Mouse (Mus musculus) hematopoietic stem cell, adult 5-6 weeks (primary cell): Measurements from ENCODE around the gene Nim1k. TPM values are rescaled to one million over a fixed set of nuclear protein-coding genes. Genes with fewer than 3 reads are reported as not detected.
A peak's percentile ranks its signal among the peaks of the same experiment; 100 is the strongest.
"Not testable (repeated sequence)": the region's sequence is repeated elsewhere in the genome, so short reads cannot be mapped to it uniquely, and the experiment has no call there.

Experiments used
- ATAC-seq, 2 experiments: fragments of 125-278 bp in 1 of 2; replicated peaks in 1 of 2; 2 replicates each; pipeline ENCODE4 v1.8.0; 2016 to 2017; ENCODE audit warnings: inconsistent platforms in 2 of 2, mild to moderate bottlenecking in 2 of 2, moderate number of reproducible peaks in 2 of 2, low read depth in 1 of 2, moderate TSS enrichment in 1 of 2; ENCODE audit not compliant: low FRiP score in 2 of 2, poor library complexity in 2 of 2, severe bottlenecking in 2 of 2, insufficient read depth in 1 of 2, low TSS enrichment in 1 of 2
- total RNA-seq: library from RNA; stranded (forward); fragments of 172-1452, 232-1000 nt; gene quantifications from 2 replicates; pipeline ENCODE4 v1.2.3, GENCODE M21; 2017

The Nim1k gene
- total RNA-seq, 1 experiment from 2014 or later: 4.4 TPM

DNA sequence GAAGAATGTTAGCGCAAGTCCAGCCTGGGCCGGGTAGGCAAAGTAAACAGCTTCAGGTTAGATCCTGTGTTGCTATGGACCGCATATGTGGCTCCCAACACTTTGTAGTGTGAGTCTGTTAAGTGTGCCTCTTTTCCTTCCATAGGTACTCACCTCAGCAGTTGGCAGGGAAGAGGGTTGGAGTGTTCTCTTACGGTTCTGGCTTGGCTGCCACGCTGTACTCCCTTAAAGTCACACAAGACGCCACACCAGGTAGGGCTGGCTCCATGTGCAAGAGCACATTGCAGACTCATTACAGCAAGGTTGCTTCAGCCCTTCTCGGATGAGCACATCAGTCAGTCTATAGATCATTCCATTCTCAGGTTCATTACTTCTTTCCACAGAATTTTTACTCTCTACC lies 51.4 kb downstream of the Nim1k start:
- no peak for ATAC-seq

DNA sequence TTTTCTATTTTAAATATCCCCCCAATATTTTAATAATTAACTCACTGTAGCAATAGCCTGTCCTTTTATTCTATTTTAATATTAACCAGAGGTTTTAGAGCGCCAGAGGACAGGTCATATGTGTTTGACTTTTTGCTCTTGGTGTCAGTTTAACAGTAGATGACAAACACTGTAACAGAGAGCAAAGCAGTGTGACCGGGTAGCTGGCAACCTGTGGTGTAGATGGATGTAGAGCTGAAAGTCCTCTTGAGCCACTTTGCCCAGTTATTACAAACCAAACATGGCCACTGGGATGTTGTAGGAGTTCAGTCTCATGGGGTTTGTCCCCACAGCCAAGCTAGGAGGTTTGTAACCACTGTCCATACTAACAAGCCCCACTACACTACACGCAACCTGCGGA lies 57.2 kb downstream of the Nim1k start:
- ATAC-seq: no peak

DNA sequence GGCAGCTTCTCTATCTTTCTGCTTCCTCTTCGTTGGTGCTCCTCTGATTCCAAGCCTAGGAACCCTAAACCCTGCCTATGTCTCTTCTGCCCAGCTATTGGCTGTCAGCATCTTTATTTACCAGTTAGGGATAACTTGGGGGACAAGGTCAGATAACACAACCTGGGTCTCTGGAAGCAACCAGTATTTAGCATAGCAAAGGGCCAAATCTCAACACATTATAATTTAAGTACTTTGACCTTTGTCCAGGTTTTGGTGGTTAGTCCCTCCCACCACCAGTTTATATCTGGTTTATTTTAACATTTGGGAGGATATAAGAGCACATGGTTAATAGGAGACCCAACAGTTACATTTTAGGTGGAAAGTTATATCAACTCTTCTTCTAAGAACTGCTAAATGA lies 59.2 kb downstream of the Nim1k start:
- no peak for ATAC-seq

DNA sequence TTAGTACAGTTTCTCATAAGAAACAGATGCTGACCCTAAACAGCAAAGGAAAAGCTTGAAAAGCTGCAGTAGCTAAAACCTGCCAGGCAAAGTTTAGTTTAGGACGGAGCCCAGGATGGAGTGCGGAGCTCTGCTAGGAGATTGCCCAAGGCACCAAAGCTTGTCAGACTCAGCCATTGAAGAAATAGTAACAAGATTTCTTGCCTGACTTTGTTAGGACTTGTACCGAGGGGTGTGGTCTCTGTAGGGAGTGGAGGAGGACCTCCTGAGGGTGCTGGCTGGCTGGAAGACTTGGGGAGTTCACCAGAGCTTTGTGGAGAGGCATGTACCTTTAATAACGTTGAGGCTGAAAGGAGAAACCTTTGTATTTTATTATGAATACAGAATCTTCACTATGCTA lies 60.0 kb downstream of the Nim1k start:
- ATAC-seq: no peak

DNA sequence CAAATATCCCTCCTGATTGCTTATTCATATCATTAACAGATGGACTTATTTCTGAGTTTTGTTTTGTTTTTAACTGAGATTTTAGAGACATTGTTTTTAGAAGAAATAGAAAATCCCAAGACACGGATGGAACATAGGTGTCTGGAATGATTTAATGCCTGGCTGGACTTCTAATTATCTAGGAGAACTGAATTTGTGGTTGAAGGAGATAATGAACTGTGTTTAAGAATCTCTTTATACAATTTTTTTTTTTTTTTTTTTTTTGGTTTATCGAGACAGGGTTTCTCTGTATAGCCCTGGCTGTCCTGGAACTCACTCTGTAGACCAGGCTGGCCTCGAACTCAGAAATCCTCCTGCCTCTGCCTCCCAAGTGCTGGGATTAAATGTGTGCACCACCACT lies 63.7 kb downstream of the Nim1k start:
- ATAC-seq: not testable (repeated sequence)

DNA sequence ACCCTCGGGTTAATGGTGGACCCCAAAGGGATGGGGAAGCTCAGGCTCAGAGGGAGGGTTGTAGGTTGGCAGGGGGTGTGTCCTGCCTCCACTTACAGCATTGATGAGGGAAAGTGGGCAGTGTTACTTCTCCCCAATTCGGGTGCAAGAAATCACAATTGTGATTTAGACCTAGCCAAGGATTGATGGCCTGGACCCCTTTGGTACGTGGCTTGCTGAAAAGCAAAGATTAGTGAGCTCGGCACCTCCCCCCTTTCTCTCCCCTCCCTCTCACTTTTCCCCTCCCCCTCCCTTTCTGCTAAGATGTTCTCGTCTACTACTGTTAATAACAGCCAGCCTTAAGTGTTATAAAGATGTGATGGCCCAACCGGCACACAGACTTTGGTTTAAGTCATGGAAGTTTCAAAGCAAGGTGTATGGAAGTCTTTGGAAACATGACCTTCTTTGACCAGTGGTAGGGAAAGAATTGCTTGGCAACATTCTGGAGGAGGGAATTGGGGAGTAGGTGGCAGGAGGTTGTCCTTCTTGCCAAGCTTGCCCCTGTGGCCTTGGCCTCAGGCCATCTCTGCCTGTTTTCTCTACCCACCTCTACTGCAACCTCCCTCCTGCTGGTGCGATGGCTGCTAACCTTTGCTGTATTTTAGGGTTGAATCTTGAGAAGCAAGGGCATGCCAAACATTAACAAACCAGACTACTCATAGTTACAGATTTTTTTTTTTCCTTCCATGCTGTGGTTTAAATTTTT lies 64.6 kb downstream of the Nim1k start:
- no peak for ATAC-seq

DNA sequence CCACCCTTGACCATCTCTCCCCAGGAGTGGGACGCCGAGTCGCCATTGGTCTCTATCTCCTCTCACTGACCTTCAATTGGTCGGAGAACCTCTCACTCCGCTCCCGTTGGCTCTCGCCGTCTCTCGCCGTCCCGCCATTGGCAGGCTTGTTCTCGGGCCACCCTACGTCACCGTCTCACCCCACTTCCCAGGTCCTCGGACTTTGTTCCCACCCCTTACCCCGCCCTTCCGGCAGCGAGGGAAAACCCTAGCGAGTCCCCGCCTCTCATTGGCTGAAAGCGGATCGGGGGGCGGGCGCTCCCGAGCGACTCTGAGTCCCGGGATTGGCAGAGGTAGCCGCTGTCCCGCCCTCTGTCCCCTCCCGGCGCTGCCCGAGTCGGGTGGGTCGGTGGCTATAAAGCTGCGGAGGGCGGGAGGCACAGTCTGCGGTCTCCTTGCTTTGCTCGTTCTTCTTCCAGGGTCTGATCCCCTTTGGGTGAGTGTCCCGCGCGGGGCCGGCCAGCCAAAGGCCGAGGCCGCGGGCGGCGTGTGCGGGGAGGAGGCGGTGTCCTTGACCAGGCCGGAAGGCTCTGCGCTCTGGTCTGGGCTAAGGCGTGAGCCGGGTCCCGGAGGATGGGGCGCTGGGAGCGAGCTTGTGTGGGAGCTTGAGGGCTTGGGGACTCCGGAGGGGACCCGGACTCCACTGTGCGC lies 65.5 kb downstream of the Nim1k start, which contains the start of gene Hmgcs1:
Gene Hmgcs1 (plus strand): TSS at position 341 of the 690 bp plus-strand sequence.
- ATAC-seq: peak; percentile 99

DNA sequence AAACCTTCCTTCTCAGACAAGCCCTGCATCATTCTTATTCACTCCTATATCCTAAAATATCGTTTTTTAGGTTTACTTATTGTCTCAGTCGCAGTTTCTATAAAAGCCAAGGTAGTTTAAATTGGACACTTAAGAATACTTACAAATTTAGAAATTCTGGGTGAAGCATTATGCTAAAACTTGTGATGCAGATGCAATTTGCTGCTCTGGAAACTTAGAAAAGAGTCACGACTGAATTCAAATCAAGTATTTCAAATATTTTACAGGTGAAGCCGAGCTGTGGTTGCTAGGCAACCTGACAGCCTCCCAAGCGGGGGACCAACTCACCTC lies 66.0 kb downstream of the Nim1k start:
- ATAC-seq: no peak

DNA sequence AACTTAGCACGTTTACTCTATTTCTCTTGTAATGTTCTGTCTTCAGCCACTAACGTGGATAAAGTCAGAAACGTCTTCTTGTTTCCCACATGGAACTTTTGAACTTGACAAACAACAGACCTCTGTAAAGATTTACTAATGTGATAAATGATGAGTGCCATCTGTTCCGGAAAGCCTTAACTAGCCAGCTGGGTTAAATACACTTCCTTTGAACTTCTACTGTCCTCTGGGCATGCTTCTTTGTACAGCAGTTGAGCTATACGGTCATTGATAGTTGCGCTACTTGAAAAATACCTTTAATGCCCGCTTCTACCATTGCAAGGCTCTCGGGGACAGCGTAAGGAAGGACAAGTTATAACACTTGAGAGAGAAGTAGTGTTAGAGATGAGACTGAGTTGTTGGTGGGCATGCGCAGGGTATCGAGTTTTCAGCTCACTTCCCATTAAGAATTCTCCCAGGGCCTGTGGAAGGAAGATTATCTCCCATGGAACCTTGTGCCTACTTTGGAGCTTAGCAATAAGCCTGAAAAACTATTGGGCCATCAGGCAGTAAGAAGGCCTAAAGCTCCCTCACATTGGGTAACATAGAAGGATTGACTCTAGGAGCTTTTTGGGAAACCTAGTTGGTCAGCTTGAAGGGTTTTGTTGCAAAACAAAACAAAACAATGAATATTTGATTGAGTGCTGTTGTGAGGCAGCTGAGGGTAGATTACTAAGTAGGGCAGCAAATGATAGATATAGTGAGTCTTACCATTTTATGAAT lies 71.1 kb downstream of the Nim1k start:
- no peak for ATAC-seq

DNA sequence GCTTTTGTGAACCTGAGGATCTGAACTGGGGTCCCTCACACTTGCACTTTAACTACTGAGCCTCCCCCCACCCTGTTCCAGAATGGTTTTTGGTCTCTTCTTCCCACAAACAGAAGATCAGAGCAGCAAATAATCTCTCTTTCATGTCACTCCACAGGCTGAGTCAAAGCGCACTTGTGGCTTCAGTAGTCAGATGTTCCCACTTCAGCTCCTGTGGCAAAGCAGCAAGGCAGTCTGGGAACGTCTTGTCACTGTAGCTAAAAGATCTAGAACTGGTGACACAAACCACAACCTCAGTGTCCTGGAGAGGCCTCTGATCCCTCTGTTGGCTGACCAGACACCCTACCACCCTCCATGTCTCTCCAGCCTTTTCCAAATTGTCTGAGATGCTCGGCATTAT lies 74.5 kb downstream of the Nim1k start:
- ATAC-seq: no peak

DNA sequence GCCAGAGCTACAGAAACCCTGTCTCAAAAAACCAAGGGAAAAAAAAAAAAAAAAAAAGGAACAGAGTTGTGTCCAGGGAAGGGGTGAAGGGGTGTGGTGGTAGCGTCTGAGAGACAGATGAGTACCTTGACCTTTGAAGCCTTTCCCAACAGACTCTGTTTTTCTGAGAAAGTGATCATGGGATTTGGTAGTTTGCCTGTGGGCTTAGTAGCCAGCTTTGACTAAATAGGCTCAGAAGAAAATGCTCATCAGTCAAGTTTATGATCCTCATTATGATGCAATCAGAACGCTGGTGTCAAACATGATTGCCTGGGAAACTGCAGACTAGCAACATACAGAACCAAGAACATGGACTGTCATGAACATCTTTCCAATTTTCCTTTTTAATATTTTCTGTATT lies 76.0 kb downstream of the Nim1k start:
- no peak for ATAC-seq

DNA sequence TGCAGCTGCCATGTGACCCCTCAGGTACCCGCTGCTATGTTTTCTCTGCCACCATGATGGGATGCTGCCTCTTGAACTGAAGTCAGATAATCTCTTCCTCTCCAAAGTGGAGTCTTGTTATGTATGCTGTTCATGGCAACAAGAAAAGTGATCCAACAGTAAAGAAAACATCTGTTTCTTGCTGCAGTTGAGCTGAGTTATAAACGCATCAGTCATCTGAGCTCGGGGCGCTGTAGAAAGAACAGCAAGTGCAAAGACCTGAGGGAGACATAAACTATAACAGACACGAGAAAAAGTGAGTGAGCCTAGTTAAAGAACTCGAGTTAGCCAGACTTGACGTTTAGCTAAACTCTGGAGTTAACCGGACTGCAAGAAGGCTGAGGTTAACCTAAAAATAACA lies 76.9 kb downstream of the Nim1k start:
- no peak for ATAC-seq

DNA sequence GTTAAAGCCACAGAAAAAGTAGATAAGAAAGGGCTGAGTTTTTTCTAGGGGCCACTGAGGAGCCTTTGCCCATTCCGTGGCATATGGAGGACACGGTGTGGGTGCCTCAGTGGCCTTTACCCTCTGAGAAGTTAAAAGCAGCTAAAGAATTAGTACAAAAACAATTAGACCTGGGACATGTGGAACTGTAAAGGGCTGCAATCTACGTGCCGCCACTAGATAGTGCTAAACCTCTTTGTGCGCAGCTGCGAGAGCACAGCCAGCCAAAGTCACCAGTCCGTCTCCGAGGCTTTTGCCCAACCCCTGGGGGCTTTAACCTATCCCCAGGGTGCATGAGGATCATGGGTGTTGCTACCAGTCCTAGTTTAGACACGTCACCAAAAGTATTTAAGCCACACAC lies 94.3 kb downstream of the Nim1k start:
- not testable (repeated sequence) for ATAC-seq

Other genes starting within 250 kb of the Nim1k start
- 0.35 and 1.5 TPM in 2 replicates for gene Ccl28, start 132.1 kb downstream of the Nim1k start, total RNA-seq
- 38.3 and 42.3 TPM in 2 replicates for gene Hmgcs1, start 65.5 kb downstream of the Nim1k start, total RNA-seq
- gene Zfp131, start 35.0 kb upstream of the Nim1k start, total RNA-seq: 63.1 and 68.4 TPM in 2 replicates
- gene AF067063, start 74.3 kb upstream of the Nim1k start, total RNA-seq: not detected in 2 replicates
- not detected in 2 replicates for gene D13Ertd608e, start 80.1 kb upstream of the Nim1k start, total RNA-seq
- not detected in 2 replicates for gene Tcstv1, start 138.9 kb upstream of the Nim1k start, total RNA-seq
- gene Gm21761, start 173.4 kb upstream of the Nim1k start, total RNA-seq: not detected in 2 replicates
- gene B020031M17Rik, start 194.9 kb upstream of the Nim1k start, total RNA-seq: not detected in 2 replicates